Mouse (Mus musculus): ENCODE measurements at regions not wholly inside any gene's neighbourhood (a gene's known extent, or its start where the extent isn't known, plus 50 kb on each side); places are given as distances from the start of the nearest gene placed in this dataset.

GRCm38 (mm10) chr6:143482868-143483267 is 315.8 kb downstream of the Etnk1 start:
- no peak for DNase-seq (ENCODE audit: low spot score in 2 of 2)

GRCm38 (mm10) chr6:143484941-143485340 is 317.9 kb downstream of the Etnk1 start:
- DNase-seq (ENCODE audit: low spot score in 2 of 2), result no peak

GRCm38 (mm10) chr6:143487003-143487402 is 320.0 kb downstream of the Etnk1 start:
- DNase-seq (ENCODE audit: low spot score in 2 of 2), result no peak

GRCm38 (mm10) chr6:143490019-143490418 is 323.0 kb downstream of the Etnk1 start:
- no peak for DNase-seq (ENCODE audit: low spot score in 2 of 2)

GRCm38 (mm10) chr6:143491380-143491779 is 324.4 kb downstream of the Etnk1 start:
- no peak for DNase-seq (ENCODE audit: low spot score in 2 of 2)

- no peak for DNase-seq (ENCODE audit: low spot score in 2 of 2)
Observed at GRCm38 (mm10) chr6:143493543-143493942, 326.5 kb downstream of the Etnk1 start.

GRCm38 (mm10) chr6:143494341-143494740 is 327.3 kb downstream of the Etnk1 start:
- DNase-seq (ENCODE audit: low spot score in 2 of 2), result no peak

GRCm38 (mm10) chr6:143494886-143495285 is 327.9 kb downstream of the Etnk1 start:
- no peak for DNase-seq (ENCODE audit: low spot score in 2 of 2)

GRCm38 (mm10) chr6:143498764-143499163 is 331.7 kb downstream of the Etnk1 start:
- no peak for DNase-seq (ENCODE audit: low spot score in 2 of 2)

- DNase-seq (ENCODE audit: low spot score in 2 of 2), result no peak
Observed at GRCm38 (mm10) chr6:143499259-143500043, 332.4 kb downstream of the Etnk1 start.

GRCm38 (mm10) chr6:143502803-143503202 is 335.8 kb downstream of the Etnk1 start:
- DNase-seq (ENCODE audit: low spot score in 2 of 2), result no peak

GRCm38 (mm10) chr6:143503953-143504352 is 336.9 kb downstream of the Etnk1 start:
- no peak for DNase-seq (ENCODE audit: low spot score in 2 of 2)

GRCm38 (mm10) chr6:143513459-143513858 is 346.4 kb downstream of the Etnk1 start:
- DNase-seq (ENCODE audit: low spot score in 2 of 2), result no peak

- no peak for DNase-seq (ENCODE audit: low spot score in 2 of 2)
Observed at GRCm38 (mm10) chr6:143515137-143515536, 348.1 kb downstream of the Etnk1 start.

GRCm38 (mm10) chr6:143516746-143517145 is 349.7 kb downstream of the Etnk1 start:
- DNase-seq (ENCODE audit: low spot score in 2 of 2), result no peak

- no peak for DNase-seq (ENCODE audit: low spot score in 2 of 2)
Observed at GRCm38 (mm10) chr6:143518476-143518875, 351.5 kb downstream of the Etnk1 start.

- DNase-seq (ENCODE audit: low spot score in 2 of 2), result no peak
Observed at GRCm38 (mm10) chr6:143519668-143520067, 352.6 kb downstream of the Etnk1 start.

GRCm38 (mm10) chr6:143525092-143525491 is 358.1 kb downstream of the Etnk1 start:
- no peak for DNase-seq (ENCODE audit: low spot score in 2 of 2)

- no peak for DNase-seq (ENCODE audit: low spot score in 2 of 2)
Observed at GRCm38 (mm10) chr6:143528898-143529297, 361.9 kb downstream of the Etnk1 start.

- DNase-seq (ENCODE audit: low spot score in 2 of 2), result no peak
Observed at GRCm38 (mm10) chr6:143530372-143531224, 363.6 kb downstream of the Etnk1 start.

- no peak for DNase-seq (ENCODE audit: low spot score in 2 of 2)
Observed at GRCm38 (mm10) chr6:143531477-143531876, 364.5 kb downstream of the Etnk1 start.

- DNase-seq (ENCODE audit: low spot score in 2 of 2), result no peak
Observed at GRCm38 (mm10) chr6:143532380-143532779, 365.4 kb downstream of the Etnk1 start.

Data from layer of hippocampus, adult 18-20 months (tissue).